Mouse (Mus musculus) hindbrain, embryonic 12.5 days (tissue): ENCODE measurements around the gene Ptprn2. TPM values are rescaled to one million over a fixed set of nuclear protein-coding genes. Genes with fewer than 3 reads are reported as not detected.

Source experiments
- ATAC-seq: fragments of 200-750 bp; cut with Nextera tagmentation; 2 replicates; pipeline ENCODE4 v1.8.0; 2017; ENCODE audit warnings: moderate TSS enrichment; ENCODE audit not compliant: low FRiP score
- H3K27ac ChIP-seq: fragments of 300-500 bp; sonication (generic); 2 replicates; pipeline ENCODE4 v1.5.1; 2016; ENCODE audit warnings: mild to moderate bottlenecking
- H3K27me3 ChIP-seq: fragments of 300-500 bp; sonication (generic); 2 replicates; pipeline ENCODE4 v1.6.1; 2016; ENCODE audit warnings: mild to moderate bottlenecking
- H3K36me3 ChIP-seq: fragments of 300-500 bp; sonication (generic); 2 replicates; pipeline ENCODE4 v1.6.1; 2016; ENCODE audit warnings: mild to moderate bottlenecking
- H3K4me1 ChIP-seq: fragments of 300-500 bp; sonication (generic); 2 replicates; pipeline ENCODE4 v1.6.1; 2016
- H3K4me2 ChIP-seq: fragments of 300-500 bp; sonication (generic); replicated peaks from 2 replicates; pipeline ENCODE4 v1.6.1; 2016; ENCODE audit warnings: mild to moderate bottlenecking
- H3K4me3 ChIP-seq: fragments of 300-500 bp; sonication (generic); 2 replicates; pipeline ENCODE4 v1.5.1; 2016; ENCODE audit warnings: mild to moderate bottlenecking
- H3K9ac ChIP-seq: fragments of 300-500 bp; sonication (generic); 2 replicates; pipeline ENCODE4 v1.6.1; 2016; ENCODE audit warnings: mild to moderate bottlenecking, moderate library complexity
- H3K9me3 ChIP-seq: fragments of 300-500 bp; sonication (generic); replicated peaks from 2 replicates; pipeline ENCODE4 v1.6.1; 2016; ENCODE audit warnings: mild to moderate bottlenecking
- WGBS: fragments of 180-500 bp; shearing (Covaris S2); methylation state at CpG from one replicate; pipeline ENCODE4 v1.1.7; 2016; 5-methylcytosine and 5-hydroxymethylcytosine counted together
- polyA plus RNA-seq: library from polyadenylated mRNA; unstranded; fragments of >200 nt; fragmentation: Nextera tagmentation; extraction: Ambion mirVana; gene quantifications from 2 replicates; pipeline ENCODE4 v1.2.1, GENCODE M21; 2016

Ptprn2 gene
- polyA plus RNA-seq, 1 experiment from 2014 or later, result 7.5 TPM

GRCm38 (mm10) chr12:116981315-116981714 lies 495.8 kb downstream of the Ptprn2 start:
- 90% methylated on average over 1 of the region's 1 CpGs for WGBS
- ATAC-seq, result no peak

GRCm38 (mm10) chr12:116989144-116989543 lies 503.6 kb downstream of the Ptprn2 start:
- Histone ChIP-seq H3K9ac (no peak overlapping the region), H3K36me3 (no peaks in the 10 kb centered on the region), H3K9me3 (peaks cover 3% of the 10 kb centered on the region; the same call in 1 of the 2 replicates), H3K4me2 (no peak overlapping the region), H3K4me1 (0 out of 2 replicates have a peak, but pooled peaks cover 3% of the 10 kb centered on the region), H3K27ac (no peak overlapping the region), H3K27me3 (no peaks in the 10 kb centered on the region), H3K4me3 (no peak overlapping the region)
- ATAC-seq, result peak; percentile 29; the same call in 1 of the 2 replicates
- 42% methylated on average over 10 of the region's 10 CpGs for WGBS

More at GRCm38 (mm10) chr12:116981315-116981714, 495.8 kb downstream of the Ptprn2 start:
- no peak overlapping the region for H3K4me2 ChIP-seq
- H3K4me1 ChIP-seq, result 0 out of 2 replicates have a peak, but pooled peaks cover 3% of the 10 kb centered on the region
- no peak overlapping the region for H3K4me3 ChIP-seq
- no peak overlapping the region for H3K27ac ChIP-seq
- no peaks in the 10 kb centered on the region for H3K9me3 ChIP-seq
- H3K36me3 ChIP-seq, result no peaks in the 10 kb centered on the region
- no peaks in the 10 kb centered on the region for H3K27me3 ChIP-seq
- no peak overlapping the region for H3K9ac ChIP-seq

- no peaks in the 10 kb centered on the region for H3K36me3 ChIP-seq
- H3K4me2 ChIP-seq, result no peak overlapping the region
- WGBS, result 84% methylated on average over 2 of the region's 2 CpGs
- no peaks in the 10 kb centered on the region for H3K27me3 ChIP-seq
- H3K9me3 ChIP-seq, result no peaks in the 10 kb centered on the region
- no peak overlapping the region for H3K9ac ChIP-seq
- peaks cover 3% of the 10 kb centered on the region; the same call in 1 of the 2 replicates for H3K4me1 ChIP-seq
- ATAC-seq, result no peak
- no peak overlapping the region for H3K27ac ChIP-seq
- no peak overlapping the region for H3K4me3 ChIP-seq
Observed at GRCm38 (mm10) chr12:117001546-117002148, 516.1 kb downstream of the Ptprn2 start.

GRCm38 (mm10) chr12:117016753-117017595 lies 531.5 kb downstream of the Ptprn2 start:
- no peaks in the 10 kb centered on the region for H3K36me3 ChIP-seq
- peaks cover 9% of the 10 kb centered on the region for H3K4me1 ChIP-seq
- no peak for ATAC-seq

GRCm38 (mm10) chr12:117017912-117018311 lies 532.4 kb downstream of the Ptprn2 start:
- no peak for ATAC-seq
- Histone ChIP-seq H3K9ac (no peak overlapping the region), H3K27me3 (no peaks in the 10 kb centered on the region), H3K36me3 (no peaks in the 10 kb centered on the region), H3K4me2 (no peak overlapping the region), H3K4me3 (no peak overlapping the region), H3K4me1 (peaks cover 9% of the 10 kb centered on the region), H3K27ac (no peak overlapping the region), H3K9me3 (no peaks in the 10 kb centered on the region)
- WGBS, result 20% methylated on average over 2 of the region's 2 CpGs

More at GRCm38 (mm10) chr12:117016753-117017595, 531.5 kb downstream of the Ptprn2 start:
- Histone ChIP-seq H3K4me3 (no peak overlapping the region), H3K9me3 (no peaks in the 10 kb centered on the region), H3K27me3 (no peaks in the 10 kb centered on the region), H3K9ac (no peak overlapping the region), H3K4me2 (no peak overlapping the region), H3K27ac (no peak overlapping the region)
- 53% methylated on average over 15 of the region's 15 CpGs for WGBS

- H3K36me3 ChIP-seq, result no peaks in the 10 kb centered on the region
- no peaks in the 10 kb centered on the region for H3K27me3 ChIP-seq
- no peaks in the 10 kb centered on the region for H3K9me3 ChIP-seq
- H3K4me1 ChIP-seq, result peaks cover 5% of the 10 kb centered on the region
- 80% methylated on average over 4 of the region's 4 CpGs for WGBS
- H3K9ac ChIP-seq, result no peak overlapping the region
- H3K4me3 ChIP-seq, result no peak overlapping the region
- H3K27ac ChIP-seq, result no peak overlapping the region
- H3K4me2 ChIP-seq, result no peak overlapping the region
- ATAC-seq, result no peak
Observed at GRCm38 (mm10) chr12:117023235-117023634, 537.7 kb downstream of the Ptprn2 start.

- Histone ChIP-seq H3K4me2 (no peak overlapping the region), H3K4me3 (no peak overlapping the region), H3K27me3 (no peaks in the 10 kb centered on the region), H3K4me1 (peaks cover 18% of the 10 kb centered on the region), H3K27ac (no peak overlapping the region), H3K9ac (no peak overlapping the region), H3K36me3 (no peaks in the 10 kb centered on the region), H3K9me3 (no peaks in the 10 kb centered on the region)
- WGBS, result 87% methylated on average over 4 of the region's 4 CpGs
- no peak for ATAC-seq
Observed at GRCm38 (mm10) chr12:117024916-117025315, 539.4 kb downstream of the Ptprn2 start.

GRCm38 (mm10) chr12:117025676-117026075 lies 540.2 kb downstream of the Ptprn2 start:
- no peaks in the 10 kb centered on the region for H3K27me3 ChIP-seq
- no peak overlapping the region for H3K4me3 ChIP-seq
- H3K4me1 ChIP-seq, result peaks cover 18% of the 10 kb centered on the region
- H3K9ac ChIP-seq, result no peak overlapping the region
- no peaks in the 10 kb centered on the region for H3K36me3 ChIP-seq
- H3K4me2 ChIP-seq, result no peak overlapping the region
- H3K27ac ChIP-seq, result no peak overlapping the region
- ATAC-seq, result no peak
- no peaks in the 10 kb centered on the region for H3K9me3 ChIP-seq

- ATAC-seq, result no peak
- Histone ChIP-seq H3K27me3 (no peaks in the 10 kb centered on the region), H3K4me1 (peaks cover 18% of the 10 kb centered on the region), H3K36me3 (no peaks in the 10 kb centered on the region), H3K4me2 (no peak overlapping the region), H3K4me3 (no peak overlapping the region), H3K9me3 (no peaks in the 10 kb centered on the region), H3K9ac (no peak overlapping the region), H3K27ac (no peak overlapping the region)
- WGBS, result 92% methylated on average over 6 of the region's 6 CpGs
Observed at GRCm38 (mm10) chr12:117027351-117027750, 541.8 kb downstream of the Ptprn2 start.

- peak; percentile 68 for ATAC-seq
- no peak overlapping the region for H3K4me3 ChIP-seq
- H3K9me3 ChIP-seq, result no peaks in the 10 kb centered on the region
- 0 out of 2 replicates have a peak overlapping the region, but pooled peaks have one; percentile 9 for H3K4me2 ChIP-seq
- no peaks in the 10 kb centered on the region for H3K27me3 ChIP-seq
- 37% methylated on average over 5 of the region's 5 CpGs for WGBS
- peaks cover 18% of the 10 kb centered on the region for H3K4me1 ChIP-seq
- H3K27ac ChIP-seq, result peak overlapping the region; percentile 49; the same call in 1 of the 2 replicates
- no peak overlapping the region for H3K9ac ChIP-seq
- no peaks in the 10 kb centered on the region for H3K36me3 ChIP-seq
Observed at GRCm38 (mm10) chr12:117028333-117028961, 542.9 kb downstream of the Ptprn2 start.

GRCm38 (mm10) chr12:117033172-117033571 lies 547.7 kb downstream of the Ptprn2 start:
- H3K9me3 ChIP-seq, result no peaks in the 10 kb centered on the region
- WGBS, result 96% methylated on average over 1 of the region's 1 CpGs
- H3K4me2 ChIP-seq, result no peak overlapping the region
- H3K36me3 ChIP-seq, result no peaks in the 10 kb centered on the region
- H3K4me1 ChIP-seq, result peaks cover 13% of the 10 kb centered on the region
- ATAC-seq, result no peak
- H3K27me3 ChIP-seq, result no peaks in the 10 kb centered on the region
- no peak overlapping the region for H3K27ac ChIP-seq
- H3K4me3 ChIP-seq, result no peak overlapping the region
- no peak overlapping the region for H3K9ac ChIP-seq

- Histone ChIP-seq H3K4me3 (no peak overlapping the region), H3K27ac (no peak overlapping the region), H3K4me1 (peaks cover 3% of the 10 kb centered on the region; the same call in 1 of the 2 replicates), H3K9ac (no peak overlapping the region), H3K9me3 (no peaks in the 10 kb centered on the region), H3K4me2 (no peak overlapping the region), H3K36me3 (no peaks in the 10 kb centered on the region), H3K27me3 (no peaks in the 10 kb centered on the region)
- WGBS, result 87% methylated on average over 3 of the region's 3 CpGs
- no peak for ATAC-seq
Observed at GRCm38 (mm10) chr12:117034506-117034905, 549.0 kb downstream of the Ptprn2 start.
